Mouse (Mus musculus): ENCODE measurements around the gene Slamf1.

DNA sequence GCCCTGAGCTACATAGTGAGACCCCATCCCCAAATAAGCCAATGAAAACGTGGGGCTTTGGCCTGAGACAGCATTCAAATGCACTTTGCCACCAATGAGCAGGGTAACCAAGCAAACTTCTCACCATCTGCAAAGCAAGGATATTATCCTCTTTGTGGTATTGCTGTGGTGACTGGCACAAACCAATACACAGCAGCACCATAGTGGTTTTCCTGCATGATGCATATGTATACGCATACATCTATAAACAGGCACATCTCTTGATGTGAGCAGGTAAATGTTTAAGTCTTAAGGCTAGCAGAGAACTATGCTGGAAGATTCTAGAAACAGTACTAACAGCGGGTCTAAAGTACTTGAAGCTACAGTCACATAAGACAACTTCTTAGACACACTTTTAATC, 22.5 kb downstream of the Slamf1 start:
- no peak for TF ChIP-seq CTCF (IDR thresholded peaks at IDR 0.05; ENCODE audit: borderline replicate concordance, control insufficient read depth, extremely low read depth, insufficient read depth, low read length, poor library complexity)
- TF ChIP-seq POLR2A (IDR thresholded peaks at IDR 0.05; ENCODE audit: control insufficient read depth, extremely low read depth, insufficient read depth, low read length, poor library complexity): no peak
